Mouse (Mus musculus) embryonic stem cell, embryonic (primary cell): ENCODE data around the gene Sf3b5.

Experiments used
- CTCF ChIA-PET, 4 experiments: fragments of 300-600 bp in 2 of 4; fragments of 350-600 bp in 2 of 4; sonication (Branson Sonifier 250); formaldehyde crosslinking; loops; one replicate each; lab custom pipeline; 2022; ENCODE audit warnings: inconsistent platforms in 2 of 4; lab: Charles Lee
- POLR2A ChIA-PET, 4 experiments: fragments of 300-600 bp in 2 of 4; fragments of 350-600 bp in 2 of 4; sonication (Branson Sonifier 250); formaldehyde crosslinking; loops; one replicate each; lab custom pipeline; 2022; ENCODE audit warnings: antibody characterized with exemption in 4 of 4, inconsistent platforms in 1 of 4; lab: Charles Lee

Sf3b5 gene

DNA sequence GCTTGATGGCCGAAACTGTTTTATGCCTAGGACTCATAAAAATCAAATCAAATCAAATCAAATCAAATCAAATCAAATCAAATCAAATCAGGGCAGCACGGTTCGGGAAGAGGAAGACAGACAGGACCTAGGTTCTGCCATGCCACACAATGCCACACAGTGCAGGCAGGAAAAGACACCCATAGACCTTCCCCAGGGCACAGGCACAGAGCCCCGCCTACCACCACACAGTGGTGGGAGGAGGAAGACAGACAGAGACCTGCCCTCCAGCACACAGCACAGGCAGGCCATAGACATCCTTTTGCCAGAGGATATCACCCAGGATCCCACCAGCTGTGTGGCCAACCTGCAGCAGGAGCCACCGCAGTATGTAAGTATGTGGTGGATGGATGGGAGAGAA lies 13.2 kb upstream of the Sf3b5 start:
- POLR2A ChIA-PET = no interaction called here
- CTCF ChIA-PET = no interaction called here

DNA sequence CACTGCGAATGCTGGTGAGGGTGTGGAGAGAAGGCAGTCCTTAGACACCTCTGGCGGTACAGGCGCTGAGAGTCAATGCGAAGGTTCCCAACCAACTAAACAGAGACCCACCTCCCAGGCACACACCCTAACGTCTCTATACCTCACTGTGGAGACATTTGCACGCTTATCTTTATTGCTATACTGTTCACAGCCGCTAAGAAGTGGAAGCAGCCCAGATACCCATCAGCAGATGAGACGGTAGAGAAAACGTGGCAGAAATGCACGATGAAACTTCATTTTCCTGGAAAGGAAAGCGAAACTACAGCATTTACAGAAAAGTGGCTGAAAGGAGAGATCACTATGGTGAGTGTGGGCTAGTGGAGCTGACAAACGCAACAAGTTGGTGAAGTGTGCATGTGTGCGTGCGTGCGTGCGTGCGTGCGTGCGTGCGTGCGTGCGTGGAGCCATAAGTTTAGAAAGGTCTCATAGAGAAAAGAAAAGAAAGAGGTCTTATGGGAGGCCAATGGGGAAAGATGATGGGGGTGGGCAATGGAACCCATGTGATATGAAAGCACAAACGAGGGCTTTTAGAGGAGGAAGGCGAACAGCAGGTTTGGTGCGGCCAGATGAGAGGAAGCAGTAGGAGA lies 11.6 kb upstream of the Sf3b5 start:
- ChIA-PET CTCF (interaction anchor here in 1 of 4 experiments (0.6 kb wide), 1 partner anchor 9 kb away, joined by 3 read pairs; no protein-coding TSS in a partner anchor), POLR2A (interaction anchor here in 1 of 4 experiments (0.6 to 1.1 kb wide), 3 partner anchors 29 to 125 kb away, joined by 3 read pairs; no protein-coding TSS in a partner anchor)

DNA sequence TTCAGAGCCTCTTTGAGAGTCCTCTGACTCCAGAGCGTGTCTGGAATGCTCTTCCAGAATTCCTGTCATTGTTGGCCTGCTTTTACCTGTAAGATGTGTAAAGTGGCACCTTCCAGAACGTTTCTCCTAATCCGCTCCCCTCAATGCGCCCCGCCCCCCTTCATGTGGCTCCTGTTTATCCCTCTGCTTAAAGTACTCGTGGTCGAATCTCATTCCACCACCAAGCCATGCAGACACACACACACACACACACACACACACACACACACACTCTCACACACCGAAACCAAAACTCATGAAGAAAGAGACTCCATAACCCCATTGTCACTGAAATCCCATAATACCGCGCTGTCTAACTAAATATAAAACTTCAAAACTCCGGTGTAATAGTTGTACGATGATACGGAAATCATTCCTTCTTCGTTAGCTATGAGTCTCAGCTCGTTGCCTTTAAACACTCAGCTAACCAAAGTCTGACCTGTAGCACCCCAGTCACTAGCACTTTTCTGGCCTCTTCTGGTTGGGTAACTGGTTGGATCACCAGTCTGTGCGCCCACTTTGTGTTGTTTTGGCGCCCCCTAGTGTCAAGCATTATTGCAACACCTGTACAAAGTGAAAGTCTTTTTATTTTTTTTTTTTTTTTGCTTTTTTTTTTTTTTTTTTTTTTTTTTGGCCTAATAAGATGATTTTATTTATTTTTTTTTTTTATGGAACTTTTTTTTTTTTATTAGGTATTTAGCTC lies 8.2 kb upstream of the Sf3b5 start:
- CTCF ChIA-PET = interaction anchor here (0.6 to 2.0 kb wide), 19 partner anchors 9 to 1338 kb away, joined by 3 to 8 read pairs (median 3); partner anchors contain the start of gene Stx11 (in 1 of the 4)

DNA sequence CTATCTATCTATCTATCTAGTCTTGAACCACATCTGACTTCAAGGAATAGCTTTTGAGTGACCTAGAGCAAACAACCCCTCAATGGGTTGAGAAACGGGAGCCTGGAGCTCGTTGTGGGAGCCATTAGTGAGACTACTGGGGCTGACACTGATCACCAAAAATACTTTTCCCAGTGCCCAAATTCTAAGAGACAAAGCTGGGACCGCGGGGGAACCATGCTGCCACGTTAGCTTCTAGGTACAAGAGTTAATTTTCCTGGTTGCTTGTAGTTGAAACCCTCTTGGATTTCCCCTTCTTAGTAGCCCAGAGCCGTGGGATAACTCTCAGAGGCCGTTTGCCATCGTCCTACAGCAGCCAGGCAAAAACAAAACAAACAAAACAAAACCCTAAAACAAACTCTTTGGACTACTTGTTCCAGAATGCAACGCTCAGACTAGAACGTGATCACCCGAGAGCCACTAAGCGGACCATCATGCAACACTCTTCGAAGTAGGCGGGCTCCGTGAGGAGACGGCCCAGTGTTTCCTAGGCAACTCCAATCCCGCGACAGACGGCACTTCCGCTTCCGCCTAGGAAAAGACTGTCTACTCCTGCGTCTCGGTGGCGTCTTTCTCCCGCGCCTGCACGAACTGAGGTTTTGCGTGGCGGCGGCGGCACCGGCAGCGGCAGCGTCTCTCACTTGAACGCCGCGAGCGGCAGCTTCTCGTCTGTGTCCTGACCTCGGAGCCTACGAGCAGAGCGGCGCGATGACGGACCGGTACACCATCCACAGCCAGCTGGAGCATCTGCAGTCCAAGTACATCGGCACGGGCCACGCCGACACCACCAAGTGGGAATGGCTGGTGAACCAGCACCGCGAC lies 3.0 kb downstream of the Sf3b5 start:
- ChIA-PET CTCF (interaction anchor here in 2 of 4 experiments (0.6 to 1.6 kb wide), 2 partner anchors 11 to 273 kb away, joined by 3 to 5 read pairs; no protein-coding TSS in a partner anchor), POLR2A (interaction anchor here (0.6 to 1.2 kb wide), 9 partner anchors 11 to 630 kb away, joined by 3 to 5 read pairs (median 3); partner anchors contain the start of gene Plagl1 (in 1 of the 4))

More for the DNA sequence above, 8.2 kb upstream of the Sf3b5 start:
- POLR2A ChIA-PET = interaction anchor here in 3 of 4 experiments (0.6 to 1.5 kb wide), 6 partner anchors 10 to 388 kb away, joined by 3 to 5 read pairs (median 4); no protein-coding TSS in a partner anchor

DNA sequence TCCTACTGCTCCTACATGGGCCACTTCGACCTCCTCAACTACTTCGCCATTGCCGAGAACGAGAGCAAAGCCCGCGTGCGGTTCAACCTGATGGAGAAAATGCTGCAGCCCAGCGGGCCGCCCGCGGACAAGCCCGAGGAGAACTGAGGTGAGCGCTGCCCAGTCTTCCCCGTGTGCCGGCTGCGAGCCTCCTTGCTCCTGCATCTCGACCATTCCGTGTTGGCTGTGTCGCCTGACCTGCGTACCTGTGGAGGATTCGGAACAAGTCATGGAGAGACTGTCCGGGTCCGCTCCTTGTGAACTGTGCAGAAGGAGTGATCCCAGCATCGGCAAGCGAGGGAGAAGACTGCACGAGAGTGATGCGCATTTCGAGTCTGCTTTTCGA lies 3.6 kb downstream of the Sf3b5 start:
- CTCF ChIA-PET = no interaction called here
- POLR2A ChIA-PET = no interaction called here

DNA sequence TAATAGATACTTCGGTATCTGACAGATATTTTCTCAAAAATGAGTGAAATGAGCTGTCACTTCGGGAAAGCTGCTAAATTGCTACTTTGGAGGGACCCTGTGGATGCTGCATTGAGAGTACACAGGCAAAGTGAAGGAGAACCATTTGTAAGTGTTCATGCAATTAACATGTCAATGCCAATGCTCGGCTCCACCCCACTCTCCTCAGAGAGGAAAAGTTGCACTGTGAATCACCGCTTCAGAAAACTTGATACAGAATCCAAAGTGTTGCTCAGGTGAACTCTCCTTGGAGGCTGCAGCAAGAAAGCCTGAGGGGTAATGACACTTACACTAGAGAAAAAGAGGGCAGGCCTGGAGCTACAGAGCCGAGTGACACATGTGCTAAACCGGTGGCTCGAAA lies 8.9 kb downstream of the Sf3b5 start:
- CTCF ChIA-PET = interaction anchor here in 3 of 4 experiments (0.6 to 2.1 kb wide), 3 partner anchors 9 to 1377 kb away, joined by 3 to 9 read pairs (median 4); no protein-coding TSS in a partner anchor
- POLR2A ChIA-PET = interaction anchor here in 2 of 4 experiments (0.7 to 3.8 kb wide), 6 partner anchors 8 to 161 kb away, joined by 3 to 39 read pairs (median 4); no protein-coding TSS in a partner anchor

DNA sequence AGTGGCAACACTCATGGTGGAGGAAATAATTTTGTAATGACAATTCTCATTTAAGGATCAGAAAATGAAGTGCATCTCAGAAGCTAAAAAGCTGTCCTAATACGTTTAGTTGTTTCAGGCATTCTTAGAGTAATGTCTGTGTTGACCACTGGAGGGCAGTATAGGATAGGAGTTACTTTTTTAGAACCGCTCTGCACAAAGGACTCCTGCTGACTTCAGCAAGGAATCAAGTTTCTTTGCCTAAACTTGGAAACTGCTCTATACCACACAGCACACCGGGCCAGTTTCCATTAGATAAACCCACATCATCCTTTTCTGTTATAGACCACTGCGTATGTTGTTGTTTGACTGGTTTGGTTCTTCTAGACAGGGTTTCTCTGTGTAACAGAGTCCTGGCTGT lies 11.4 kb downstream of the Sf3b5 start:
- ChIA-PET CTCF (interaction anchor here in 3 of 4 experiments (0.6 to 1.2 kb wide), 7 partner anchors 74 to 415 kb away, joined by 3 to 6 read pairs (median 3); no protein-coding TSS in a partner anchor), POLR2A (interaction anchor here in 1 of 4 experiments (1.4 kb wide), 1 partner anchor 73 kb away, joined by 4 read pairs; no protein-coding TSS in a partner anchor)

DNA sequence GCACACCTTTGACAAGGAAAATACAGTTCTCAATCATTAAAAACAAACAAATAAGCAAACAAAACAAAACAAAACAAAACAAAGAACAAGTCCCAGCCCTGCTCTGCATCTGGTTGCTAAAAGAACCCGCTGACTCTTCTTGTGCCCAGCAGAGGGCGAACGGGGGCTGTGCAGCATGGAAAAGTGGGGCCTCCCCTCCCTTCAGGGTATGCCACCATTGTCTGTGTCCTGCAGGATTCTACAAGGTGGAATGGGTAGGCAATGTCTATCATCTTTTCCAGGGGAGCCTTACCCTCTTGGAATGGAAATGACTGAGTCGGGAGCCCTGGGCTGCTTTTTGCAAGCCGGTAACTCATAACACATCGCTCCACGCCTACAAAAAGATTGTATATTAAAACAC lies 13.4 kb downstream of the Sf3b5 start:
- CTCF ChIA-PET = interaction anchor here (0.6 to 1.0 kb wide), 4 partner anchors 12 to 720 kb away, joined by 3 to 4 read pairs (median 3); no protein-coding TSS in a partner anchor
- POLR2A ChIA-PET = interaction anchor here in 1 of 4 experiments (0.8 kb wide), 1 partner anchor 94 kb away, joined by 3 read pairs; no protein-coding TSS in a partner anchor

DNA sequence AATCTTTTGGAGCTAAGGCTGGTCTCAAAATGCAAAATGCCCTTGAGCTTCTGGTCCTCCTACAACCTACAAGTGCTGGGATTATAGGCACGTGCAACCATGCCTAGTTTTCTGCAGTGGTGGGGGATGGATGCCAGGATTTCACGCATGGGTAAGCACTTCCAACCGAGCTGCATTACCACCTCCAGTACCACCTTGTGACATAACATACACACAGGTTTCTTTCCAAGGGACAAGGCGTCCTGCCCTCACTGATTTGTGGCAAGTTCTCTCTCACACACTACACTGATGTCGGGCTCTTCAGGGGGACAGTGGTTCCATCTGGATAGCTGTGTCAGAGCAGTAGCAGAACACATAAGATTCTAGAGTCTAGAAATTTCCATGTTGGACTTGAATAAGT lies 13.9 kb downstream of the Sf3b5 start:
- ChIA-PET CTCF (interaction anchor here (0.6 to 1.5 kb wide), 4 partner anchors 13 to 411 kb away, joined by 3 to 5 read pairs (median 3); no protein-coding TSS in a partner anchor), POLR2A (interaction anchor here in 2 of 4 experiments (0.6 to 1.0 kb wide), 3 partner anchors 87 to 538 kb away, joined by 3 read pairs; no protein-coding TSS in a partner anchor)

DNA sequence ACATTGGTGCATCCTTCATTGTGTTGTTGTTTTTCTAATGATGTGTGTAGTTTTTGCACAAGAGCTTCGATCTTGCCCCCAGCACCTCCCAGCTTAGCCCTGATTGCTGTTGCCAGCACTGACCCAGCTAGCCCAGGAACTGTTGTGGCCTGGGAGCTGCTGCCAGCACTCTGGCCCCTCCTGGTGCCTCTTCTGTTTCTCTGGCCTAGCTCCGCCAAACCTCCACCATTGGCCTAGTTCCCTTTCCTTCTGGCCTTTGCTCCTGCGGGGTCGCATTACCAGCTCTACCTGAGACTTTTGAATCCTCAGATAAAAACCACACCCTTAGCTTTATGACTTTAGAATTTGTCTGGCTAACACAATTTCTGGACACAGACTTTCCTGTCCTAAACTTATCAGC lies 17.0 kb downstream of the Sf3b5 start:
- POLR2A ChIA-PET = interaction anchor here (0.6 to 3.7 kb wide), 31 partner anchors 9 to 1748 kb away, joined by 3 to 39 read pairs (median 3); partner anchors contain the start of genes Pex3 (in 2 of the 4), Plagl1 (in 2 of the 4) and Adat2 (in 1 of the 4)
- CTCF ChIA-PET = interaction anchor here in 3 of 4 experiments (0.6 to 1.6 kb wide), 4 partner anchors 407 to 1559 kb away, joined by 3 to 5 read pairs (median 4); no protein-coding TSS in a partner anchor

DNA sequence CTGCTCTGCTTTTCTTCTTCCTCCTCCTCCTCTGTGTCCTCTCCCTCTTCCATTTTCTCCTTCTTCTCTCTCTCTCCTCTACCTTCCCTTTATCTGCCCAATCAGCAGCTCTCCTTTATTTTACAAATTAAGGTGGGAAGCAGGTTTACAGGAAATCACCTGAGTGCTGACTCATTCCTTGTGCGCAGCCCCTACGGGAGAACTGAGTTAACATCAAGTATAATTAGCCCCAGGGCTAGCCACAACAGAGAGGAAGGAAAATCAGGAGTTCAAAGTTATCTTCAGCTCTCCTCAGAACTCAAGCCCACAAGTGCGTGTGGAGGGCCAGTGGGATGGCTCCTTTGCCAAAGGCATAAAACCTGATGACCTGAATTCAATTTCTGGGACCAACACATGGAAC lies 18.8 kb downstream of the Sf3b5 start:
- CTCF ChIA-PET = interaction anchor here in 1 of 4 experiments (0.6 kb wide), 1 partner anchor 13 kb away, joined by 4 read pairs; no protein-coding TSS in a partner anchor
- POLR2A ChIA-PET = interaction anchor here in 2 of 4 experiments (0.8 to 3.7 kb wide), 24 partner anchors 10 to 1052 kb away, joined by 3 to 39 read pairs (median 4); partner anchors contain the start of genes Pex3 (in 2 of the 2), Adat2 (in 1 of the 2) and Plagl1 (in 1 of the 2)

DNA sequence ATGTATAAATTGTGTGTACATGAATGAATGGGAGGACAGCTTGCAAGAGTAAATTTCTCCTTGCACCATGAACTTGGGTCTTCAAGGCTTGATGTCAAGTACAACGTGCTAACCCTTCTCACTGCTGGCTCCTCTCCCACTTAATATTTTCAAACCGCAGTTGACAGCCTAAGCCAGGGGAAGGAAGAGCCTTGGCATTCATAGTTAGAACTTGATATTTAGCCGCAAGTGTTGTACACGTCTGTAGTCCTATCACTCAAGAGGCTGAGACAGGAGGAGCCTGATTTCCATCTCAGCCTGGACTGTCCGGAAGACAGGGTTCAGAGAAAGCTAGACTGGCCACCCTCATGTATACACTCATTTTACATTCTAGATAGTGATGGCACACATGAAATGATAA lies 22.6 kb downstream of the Sf3b5 start:
- ChIA-PET POLR2A (interaction anchor here in 1 of 4 experiments (0.6 kb wide), 1 partner anchor 11 kb away, joined by 3 read pairs; no protein-coding TSS in a partner anchor), CTCF (no interaction called here)

DNA sequence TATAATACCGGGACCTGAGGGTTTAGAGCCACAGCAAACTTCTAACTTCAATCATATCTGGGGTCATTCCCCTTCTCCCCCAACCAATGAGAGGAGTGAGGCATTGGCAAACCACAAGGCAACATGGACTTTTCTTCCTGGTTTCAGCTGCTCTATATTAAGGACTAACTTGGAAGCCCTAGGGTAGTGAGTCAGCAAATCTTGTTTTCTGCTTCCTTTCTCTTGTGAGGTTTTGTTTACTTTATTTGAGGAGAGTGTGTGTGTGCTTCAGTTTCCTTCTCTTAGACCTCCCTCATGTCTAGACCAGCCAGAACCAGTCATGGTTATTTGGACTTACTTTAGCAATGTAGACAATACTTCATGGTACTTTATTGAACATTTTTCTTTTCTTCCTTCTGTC lies 23.1 kb downstream of the Sf3b5 start:
- POLR2A ChIA-PET = interaction anchor here in 1 of 4 experiments (0.5 kb wide), 1 partner anchor 253 kb away, joined by 3 read pairs; no protein-coding TSS in a partner anchor
- CTCF ChIA-PET = interaction anchor here in 1 of 4 experiments (0.7 kb wide), 1 partner anchor 295 kb away, joined by 5 read pairs; no protein-coding TSS in a partner anchor

DNA sequence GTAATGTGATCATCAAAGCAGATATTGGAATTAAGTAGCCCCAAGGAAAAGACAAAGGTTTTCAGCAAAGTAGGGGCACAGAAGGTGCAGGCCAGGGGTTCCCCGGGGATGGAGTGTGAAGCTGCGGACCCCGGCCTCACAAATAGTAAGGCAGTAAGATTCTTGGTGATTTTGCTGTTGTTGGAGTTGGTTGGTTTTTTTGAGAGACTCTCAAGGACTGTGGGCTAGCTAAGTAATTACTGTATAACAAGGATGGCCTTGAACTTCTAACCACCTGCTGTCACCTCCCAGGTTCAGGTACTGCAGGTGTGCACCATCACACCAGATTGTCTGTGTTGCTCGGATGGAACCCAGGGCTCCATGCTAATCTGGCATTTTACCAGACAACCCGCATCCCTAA lies 24.3 kb downstream of the Sf3b5 start:
- CTCF ChIA-PET = no interaction called here
- POLR2A ChIA-PET = no interaction called here

DNA sequence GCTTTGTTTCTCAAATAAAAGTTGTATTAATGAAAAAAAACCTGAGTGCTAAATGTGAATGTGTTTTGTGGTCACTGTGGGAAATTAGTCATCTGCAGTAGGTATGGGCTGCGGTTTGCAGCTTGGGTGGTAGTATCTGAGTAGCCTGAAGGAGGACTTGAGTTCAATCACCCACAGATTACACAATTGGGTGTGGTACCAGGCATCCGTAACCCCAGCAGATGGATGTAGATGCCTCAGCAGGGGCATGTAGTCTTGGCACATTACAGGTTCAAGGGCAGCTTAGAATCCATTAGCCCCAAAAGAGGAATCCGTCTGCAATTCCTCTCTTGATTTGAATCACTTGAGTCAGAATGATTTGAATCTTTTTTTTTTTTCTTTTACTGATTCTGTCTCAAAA lies 30.1 kb downstream of the Sf3b5 start:
- ChIA-PET CTCF (no interaction called here), POLR2A (interaction anchor here in 3 of 4 experiments (0.7 to 2.8 kb wide), 4 partner anchors 11 to 481 kb away, joined by 3 to 10 read pairs (median 4); no protein-coding TSS in a partner anchor)

DNA sequence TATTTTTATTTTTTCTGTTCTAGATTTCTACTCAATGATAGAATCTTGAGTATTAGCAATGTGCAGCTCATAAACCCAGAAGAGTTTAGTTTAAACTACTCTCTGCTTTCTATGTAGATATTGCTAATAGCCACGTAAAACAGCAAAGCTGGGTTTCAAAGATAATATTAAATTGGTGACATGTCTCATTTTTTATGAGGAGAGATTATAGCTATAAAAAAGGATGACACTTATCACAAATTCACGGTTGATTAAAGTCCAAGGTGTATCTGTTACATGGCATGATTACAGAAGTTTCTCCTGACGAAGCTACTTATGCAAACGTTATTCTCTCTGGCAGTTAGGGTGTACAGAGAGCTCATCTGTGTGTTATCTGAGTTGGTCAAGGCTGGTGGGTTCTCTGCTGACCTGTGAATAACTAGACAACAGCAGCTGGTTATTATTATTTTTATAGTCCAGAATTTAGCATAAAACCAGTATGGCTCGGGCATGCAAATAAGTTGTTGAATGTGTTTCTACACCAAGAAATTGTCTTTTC lies 34.6 kb downstream of the Sf3b5 start:
- ChIA-PET POLR2A (interaction anchor here in 1 of 4 experiments (1.1 kb wide), 1 partner anchor 17 kb away, joined by 8 read pairs; no protein-coding TSS in a partner anchor), CTCF (interaction anchor here in 1 of 4 experiments (0.5 kb wide), 1 partner anchor 117 kb away, joined by 8 read pairs; no protein-coding TSS in a partner anchor)

DNA sequence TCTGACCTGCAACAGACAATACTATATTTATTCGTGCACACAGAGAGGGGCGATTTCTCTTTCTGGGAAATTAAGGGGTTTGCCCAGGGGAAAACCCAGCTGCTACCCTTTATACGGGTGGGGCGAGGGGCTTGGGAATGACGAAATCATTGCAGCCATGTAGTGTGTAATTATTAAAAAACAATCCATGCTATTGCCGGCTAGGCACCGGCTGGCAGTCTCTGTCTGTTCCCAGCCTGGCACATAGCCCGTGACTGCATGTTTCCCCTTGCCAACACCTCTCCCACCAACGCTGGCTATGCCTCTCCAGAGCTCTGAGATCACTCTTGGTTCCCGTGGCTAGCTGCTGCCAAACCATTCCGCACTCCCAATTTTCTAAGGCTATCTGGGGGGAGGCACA lies 39.5 kb downstream of the Sf3b5 start:
- POLR2A ChIA-PET = interaction anchor here in 1 of 4 experiments (0.7 kb wide), 1 partner anchor 371 kb away, joined by 4 read pairs; no protein-coding TSS in a partner anchor

More for the DNA sequence above, 39.5 kb downstream of the Sf3b5 start:
- CTCF ChIA-PET = no interaction called here
